Mouse (Mus musculus): ENCODE data around the gene Rpn1. TPM values are rescaled to one million over a fixed set of nuclear protein-coding genes. Genes with fewer than 3 reads are reported as not detected.

The Rpn1 gene
- polyA plus RNA-seq, 1 experiment, result 151 TPM

GRCm38 (mm10) chr6:88140264-88140663 lies 56.0 kb downstream of the Rpn1 start:
- 6% methylated on average over 8 of the region's 8 CpGs for WGBS
- Histone ChIP-seq H3K4me1 (ENCODE audit: control insufficient read depth, insufficient read depth, low read length) (peaks cover 6% of the 10 kb centered on the region), H3K27ac (ENCODE audit: insufficient read depth, low read length) (no peak overlapping the region), H3K4me3 (replicated peaks; ENCODE audit: insufficient read depth, low read depth, low read length) (no peak overlapping the region), H3K27me3 (ENCODE audit: control insufficient read depth, insufficient read depth, low read length) (no peaks in the 10 kb centered on the region)
- DNase-seq, result peak in 1 of 2 experiments; percentile 40
- TF ChIP-seq CTCF (IDR thresholded peaks at IDR 0.05; ENCODE audit: borderline replicate concordance, insufficient read depth, low read depth, low read length), result no peak
- no peak for TF ChIP-seq POLR2A (IDR thresholded peaks at IDR 0.05; ENCODE audit: borderline replicate concordance, insufficient read depth, low read length)

DNA sequence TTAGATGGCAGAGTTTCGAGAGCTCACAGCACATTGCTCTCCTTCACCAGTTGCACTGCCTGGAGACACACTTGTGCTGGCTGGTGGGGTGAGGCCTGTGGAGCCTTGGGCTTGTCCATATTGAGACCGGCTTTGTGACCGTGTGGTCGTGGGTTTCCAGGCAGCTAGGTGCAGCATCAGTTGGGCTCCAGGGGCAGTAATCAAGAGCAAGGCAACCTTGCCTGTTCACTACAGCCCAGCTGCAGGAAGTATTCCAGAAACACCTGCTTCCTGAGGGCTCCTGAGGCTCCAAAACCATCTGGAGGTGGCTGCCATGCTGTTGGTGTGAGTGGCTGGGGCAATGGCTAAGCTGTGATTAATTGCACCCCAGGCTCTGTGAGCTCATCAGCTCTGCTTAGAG lies 61.5 kb downstream of the Rpn1 start:
- TF ChIP-seq POLR2A (IDR thresholded peaks at IDR 0.05; ENCODE audit: borderline replicate concordance, insufficient read depth, low read length), result no peak
- TF ChIP-seq CTCF (IDR thresholded peaks at IDR 0.05; ENCODE audit: borderline replicate concordance, insufficient read depth, low read depth, low read length), result no peak
- no peak for DNase-seq
- no peaks in the 10 kb centered on the region; the same call in 1 of the 2 replicates for H3K4me1 ChIP-seq (ENCODE audit: control insufficient read depth, insufficient read depth, low read length)
- no peaks in the 10 kb centered on the region for H3K27me3 ChIP-seq (ENCODE audit: control insufficient read depth, insufficient read depth, low read length)
- 79% methylated on average over 4 of the region's 4 CpGs for WGBS
- no peak overlapping the region for H3K4me3 ChIP-seq (replicated peaks; ENCODE audit: insufficient read depth, low read depth, low read length)
- no peak overlapping the region for H3K27ac ChIP-seq (ENCODE audit: insufficient read depth, low read length)

GRCm38 (mm10) chr6:88146576-88146975 lies 62.3 kb downstream of the Rpn1 start:
- Histone ChIP-seq H3K4me1 (ENCODE audit: control insufficient read depth, insufficient read depth, low read length) (no peaks in the 10 kb centered on the region; the same call in 1 of the 2 replicates), H3K27me3 (ENCODE audit: control insufficient read depth, insufficient read depth, low read length) (no peaks in the 10 kb centered on the region), H3K27ac (ENCODE audit: insufficient read depth, low read length) (no peak overlapping the region), H3K4me3 (replicated peaks; ENCODE audit: insufficient read depth, low read depth, low read length) (no peak overlapping the region)
- WGBS, result 65% methylated on average over 8 of the region's 8 CpGs
- TF ChIP-seq POLR2A (IDR thresholded peaks at IDR 0.05; ENCODE audit: borderline replicate concordance, insufficient read depth, low read length), result no peak
- no peak for TF ChIP-seq CTCF (IDR thresholded peaks at IDR 0.05; ENCODE audit: borderline replicate concordance, insufficient read depth, low read depth, low read length)
- no peak for DNase-seq

DNA sequence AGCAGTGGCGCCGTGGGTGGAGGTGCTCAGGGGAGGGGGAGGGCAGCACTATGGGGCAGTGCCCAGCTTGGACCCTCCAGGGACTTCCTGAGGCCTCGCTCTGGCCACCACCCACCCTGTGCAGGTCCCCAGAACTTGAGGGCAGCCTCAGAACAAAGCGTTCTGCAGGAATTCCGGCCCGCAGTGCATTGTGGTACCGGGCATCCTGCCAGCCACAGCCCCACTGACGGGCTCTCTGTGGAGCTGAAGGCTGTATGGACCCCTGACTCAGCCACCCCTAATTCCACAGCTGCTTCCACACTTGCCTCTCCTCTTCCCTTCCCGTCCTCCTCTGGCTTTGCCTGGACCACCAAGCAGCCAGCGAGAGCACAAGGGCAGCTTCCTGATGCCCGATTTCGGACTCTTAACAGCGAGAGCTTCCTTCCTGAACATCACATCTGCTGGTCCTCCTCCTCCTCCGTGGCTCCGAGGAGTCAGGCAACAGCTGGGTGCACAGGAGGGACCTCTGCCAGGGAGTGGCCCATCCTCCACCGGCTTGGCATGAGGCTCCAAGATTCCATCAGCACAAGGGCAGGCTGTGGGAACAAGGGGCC lies 63.2 kb downstream of the Rpn1 start:
- no peak for DNase-seq
- TF ChIP-seq CTCF (IDR thresholded peaks at IDR 0.05; ENCODE audit: borderline replicate concordance, insufficient read depth, low read depth, low read length) (no peak), POLR2A (IDR thresholded peaks at IDR 0.05; ENCODE audit: borderline replicate concordance, insufficient read depth, low read length) (no peak)
- Histone ChIP-seq H3K4me3 (replicated peaks; ENCODE audit: insufficient read depth, low read depth, low read length) (no peak overlapping the region), H3K27ac (ENCODE audit: insufficient read depth, low read length) (no peak overlapping the region), H3K4me1 (ENCODE audit: control insufficient read depth, insufficient read depth, low read length) (no peaks in the 10 kb centered on the region; the same call in 1 of the 2 replicates), H3K27me3 (ENCODE audit: control insufficient read depth, insufficient read depth, low read length) (no peaks in the 10 kb centered on the region)
- WGBS, result 16% methylated on average over 16 of the region's 16 CpGs

- no peaks in the 10 kb centered on the region; the same call in 1 of the 2 replicates for H3K4me1 ChIP-seq (ENCODE audit: control insufficient read depth, insufficient read depth, low read length)
- H3K27me3 ChIP-seq (ENCODE audit: control insufficient read depth, insufficient read depth, low read length), result no peaks in the 10 kb centered on the region
- WGBS, result 79% methylated on average over 4 of the region's 4 CpGs
- H3K27ac ChIP-seq (ENCODE audit: insufficient read depth, low read length), result no peak overlapping the region
- no peak for DNase-seq
- no peak overlapping the region for H3K4me3 ChIP-seq (replicated peaks; ENCODE audit: insufficient read depth, low read depth, low read length)
- no peak for TF ChIP-seq CTCF (IDR thresholded peaks at IDR 0.05; ENCODE audit: borderline replicate concordance, insufficient read depth, low read depth, low read length)
- TF ChIP-seq POLR2A (IDR thresholded peaks at IDR 0.05; ENCODE audit: borderline replicate concordance, insufficient read depth, low read length), result no peak
Measured at GRCm38 (mm10) chr6:88151335-88151734, 67.1 kb downstream of the Rpn1 start.

GRCm38 (mm10) chr6:88152127-88152705 lies 67.9 kb downstream of the Rpn1 start:
- TF ChIP-seq POLR2A (IDR thresholded peaks at IDR 0.05; ENCODE audit: borderline replicate concordance, insufficient read depth, low read length) (no peak), CTCF (IDR thresholded peaks at IDR 0.05; ENCODE audit: borderline replicate concordance, insufficient read depth, low read depth, low read length) (no peak)
- H3K4me3 ChIP-seq (replicated peaks; ENCODE audit: insufficient read depth, low read depth, low read length), result no peak overlapping the region
- H3K27me3 ChIP-seq (ENCODE audit: control insufficient read depth, insufficient read depth, low read length), result no peaks in the 10 kb centered on the region
- no peak overlapping the region for H3K27ac ChIP-seq (ENCODE audit: insufficient read depth, low read length)
- WGBS, result 65% methylated on average over 14 of the region's 14 CpGs
- H3K4me1 ChIP-seq (ENCODE audit: control insufficient read depth, insufficient read depth, low read length), result no peaks in the 10 kb centered on the region; the same call in 1 of the 2 replicates
- no peak for DNase-seq

DNA sequence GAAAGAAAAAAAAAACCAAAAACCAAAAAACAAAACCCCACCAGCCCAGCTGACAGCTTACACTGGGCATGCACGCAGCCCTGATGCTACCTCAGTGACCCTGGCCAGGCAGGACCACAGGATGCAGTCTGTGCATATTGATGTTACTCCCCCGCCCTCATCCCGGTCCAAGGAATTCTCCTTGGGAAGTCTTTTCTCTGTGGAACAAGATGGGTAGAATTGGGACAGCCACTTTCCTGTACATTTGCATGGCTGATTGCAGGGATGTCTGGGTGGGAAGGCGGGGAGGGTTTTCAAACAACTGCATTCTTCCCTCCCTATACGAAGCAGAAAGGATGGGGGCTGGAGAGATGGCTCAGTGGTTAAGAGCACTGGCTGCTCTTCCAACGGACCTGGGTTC lies 68.7 kb downstream of the Rpn1 start:
- 58% methylated on average over 6 of the region's 6 CpGs for WGBS
- Histone ChIP-seq H3K27me3 (ENCODE audit: control insufficient read depth, insufficient read depth, low read length) (no peaks in the 10 kb centered on the region), H3K27ac (ENCODE audit: insufficient read depth, low read length) (no peak overlapping the region), H3K4me3 (replicated peaks; ENCODE audit: insufficient read depth, low read depth, low read length) (no peak overlapping the region), H3K4me1 (ENCODE audit: control insufficient read depth, insufficient read depth, low read length) (no peaks in the 10 kb centered on the region; the same call in 1 of the 2 replicates)
- TF ChIP-seq CTCF (IDR thresholded peaks at IDR 0.05; ENCODE audit: borderline replicate concordance, insufficient read depth, low read depth, low read length) (no peak), POLR2A (IDR thresholded peaks at IDR 0.05; ENCODE audit: borderline replicate concordance, insufficient read depth, low read length) (no peak)
- no peak for DNase-seq

Other genes starting within 250 kb of the Rpn1 start
- 4.9 and 5.7 TPM in 2 replicates for gene Gm45140, start 248.7 kb upstream of the Rpn1 start, polyA plus RNA-seq (2012; rRNA removed)
- 36.2 and 36.4 TPM in 2 replicates for gene Isy1, start 245.7 kb upstream of the Rpn1 start, polyA plus RNA-seq (2012; rRNA removed)
- 347 and 359 TPM in 2 replicates for gene Cnbp, start 233.4 kb upstream of the Rpn1 start, polyA plus RNA-seq (2012; rRNA removed)
- gene Copg1, start 196.7 kb upstream of the Rpn1 start, polyA plus RNA-seq (2012; rRNA removed), result 262 and 265 TPM in 2 replicates
- 45.9 and 49.9 TPM in 2 replicates for gene Hmces, start 170.5 kb upstream of the Rpn1 start, polyA plus RNA-seq (2012; rRNA removed)
- gene H1fx, start 102.8 kb upstream of the Rpn1 start, polyA plus RNA-seq (2012; rRNA removed), result 37.1 and 38.2 TPM in 2 replicates
- 408 and 418 TPM in 2 replicates for gene Rab7, start 39.2 kb upstream of the Rpn1 start, polyA plus RNA-seq (2012; rRNA removed)
- gene Gata2, start 109.4 kb downstream of the Rpn1 start, polyA plus RNA-seq (2012; rRNA removed), result 6.4 and 6.6 TPM in 2 replicates
- gene Dnajb8, start 137.8 kb downstream of the Rpn1 start, polyA plus RNA-seq (2012; rRNA removed), result not detected in 2 replicates